In the genomic region with DNA sequence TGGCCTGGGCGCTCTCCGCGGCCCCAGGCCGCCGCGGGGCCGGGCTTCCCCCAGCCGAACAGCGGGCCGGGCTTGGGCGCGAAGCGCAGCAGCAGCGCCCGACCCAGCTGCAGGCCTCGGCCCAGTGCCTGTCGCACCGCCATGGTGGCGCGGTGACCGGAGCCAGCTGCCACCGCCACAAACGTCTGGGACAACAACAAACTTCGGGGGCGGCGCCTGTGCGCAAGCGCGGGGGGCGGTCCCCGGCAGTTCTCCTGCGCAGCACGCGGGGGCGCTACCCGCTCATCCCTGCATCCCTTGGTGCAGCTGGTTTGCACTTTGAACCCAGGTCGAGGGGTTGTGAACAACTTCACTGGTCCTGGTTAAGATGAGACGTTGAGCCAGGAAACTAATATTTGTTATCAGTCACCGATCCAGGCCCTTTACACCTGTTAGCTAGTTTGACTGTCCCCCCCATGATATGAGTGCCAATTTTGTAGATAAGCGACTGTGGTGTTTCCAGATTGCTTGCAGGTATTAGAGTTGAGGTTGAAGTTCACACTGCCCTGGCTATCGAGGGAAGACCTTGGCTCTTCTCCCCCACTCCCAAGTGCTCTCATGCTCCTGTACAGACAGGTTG, we compare ENCODE assay signal across 8 mouse cellular contexts. TPM values are rescaled to one million over a fixed set of nuclear protein-coding genes. Genes with fewer than 3 reads are reported as not detected.
DNase-seq lines count a peak whose midpoint lies in the region; ATAC-seq and TF ChIP-seq lines count a peak whose summit lies in the region.

A gene (minus strand): TSS at position 231 of the 619 bp plus-strand sequence.

- no peaks in the 10 kb centered on the region for H3K27me3 ChIP-seq in MEL (ENCODE audit: control insufficient read depth in 1 of 2, insufficient read depth in 2 of 2, low read length in 2 of 2)
- H3K27me3 ChIP-seq in cerebellum, adult 2 months (ENCODE audit: control insufficient read depth, insufficient read depth, low read length): no peaks in the 10 kb centered on the region
- H3K27me3 ChIP-seq in lung, embryonic 14.5 days (ENCODE audit: insufficient read depth, low read length): no peaks in the 10 kb centered on the region

- peak within 1 kb of the TSS; percentile 45 for H3K27ac ChIP-seq in MEL (ENCODE audit: control insufficient read depth, low read depth, low read length)
- peak within 1 kb of the TSS; percentile 79 for H3K27ac ChIP-seq in cerebellum, adult 2 months (ENCODE audit: insufficient read depth, low read length)
- H3K27ac ChIP-seq in lung, embryonic 14.5 days (ENCODE audit: low read depth): peak within 1 kb of the TSS; percentile 97

- H3K36me3 ChIP-seq in MEL (ENCODE audit: control insufficient read depth in 1 of 2, insufficient read depth in 2 of 2, low read length in 2 of 2): 0 out of 4 replicates have a peak, but pooled peaks cover 0 to 2% of the 10 kb centered on the region in 2 experiments
- H3K36me3 ChIP-seq in lung, embryonic 14.5 days (ENCODE audit: insufficient read depth): no peaks in the 10 kb centered on the region

- peak within 1 kb of the TSS; percentile 90 to 92 for H3K4me3 ChIP-seq in MEL (ENCODE audit: control insufficient read depth in 1 of 2, insufficient read depth in 1 of 2, low read depth in 2 of 2, low read length in 2 of 2)
- peak within 1 kb of the TSS; percentile 68 for H3K4me3 ChIP-seq in cerebellum, adult 2 months (replicated peaks; ENCODE audit: insufficient read depth, low read depth, low read length)
- peak within 1 kb of the TSS; percentile 83 for H3K4me3 ChIP-seq in lung, embryonic 14.5 days (ENCODE audit: low read depth, low read length)

- H3K9me3 ChIP-seq in MEL (replicated peaks; ENCODE audit: insufficient read depth, low read length): no peaks in the 10 kb centered on the region
- H3K9me3 ChIP-seq in lung, embryonic 14.5 days (ENCODE audit: low read depth, low read length): no peaks in the 10 kb centered on the region

- peak; percentile 76 for ATAC-seq in lung, embryonic 14.5 days (ENCODE audit: insufficient read depth)
- ATAC-seq in neutrophil, adult 5-6 weeks (ENCODE audit: extremely low read depth, insufficient number of reproducible peaks, low FRiP score, poor library complexity, severe bottlenecking): peak; percentile 60

- DNase-seq in MEL (ENCODE audit: low read depth, low spot score): peak; percentile 90
- DNase-seq in cerebellum, adult 2 months: peak; percentile 90 to 94
- peak; percentile 80 for DNase-seq in forelimb bud, embryonic 11.5 days (ENCODE audit: low read depth, low spot score)
- DNase-seq in heart, postnatal 4 days: peak; percentile 95
- peak; percentile 84 to 93 for DNase-seq in layer of hippocampus, adult 8-10 months (ENCODE audit: low spot score in 2 of 2)
- peak; percentile 92 for DNase-seq in lung, embryonic 14.5 days
- DNase-seq in testis, postnatal 14 days (ENCODE audit: low spot score): peak; percentile 88

- peak within 1 kb of the TSS; percentile 90 for H3K9ac ChIP-seq in MEL (ENCODE audit: control insufficient read depth, low read depth, low read length, poor library complexity, severe bottlenecking)
- peak within 1 kb of the TSS; percentile 89 for H3K9ac ChIP-seq in lung, embryonic 14.5 days

- 2% methylated on average over 41 of the region's 41 CpGs for WGBS in cerebellum, adult 2 months
- 3% methylated on average over 41 of the region's 41 CpGs for WGBS in lung, embryonic 14.5 days

- no peak for TF ChIP-seq EP300 in MEL (IDR thresholded peaks at IDR 0.05; ENCODE audit: low read depth in 1 of 2, low read length in 2 of 2)

- peak in 1 of 2 experiments; percentile 63; a peak in 3 of 4 replicates for TF ChIP-seq POLR2A in MEL (IDR thresholded peaks at IDR 0.05; ENCODE audit: control insufficient read depth in 1 of 2, insufficient read depth in 1 of 2, low read depth in 1 of 2, low read length in 2 of 2, poor library complexity in 1 of 2)
- peak; percentile 59; the same call in 1 of the 2 replicates for TF ChIP-seq POLR2A in cerebellum, adult 2 months (IDR thresholded peaks at IDR 0.05; ENCODE audit: borderline replicate concordance, insufficient read depth, low read length)

- peaks cover 3% of the 10 kb centered on the region; the same call in 1 of the 2 replicates for H3K79me2 ChIP-seq in MEL (ENCODE audit: control insufficient read depth, insufficient read depth, low read length, poor library complexity)

- TF ChIP-seq CTCF in MEL (IDR thresholded peaks at IDR 0.05 in 2 of 3, conservative IDR thresholded peaks at IDR 0.05 in 1 of 3; ENCODE audit: control insufficient read depth in 1 of 3, insufficient read depth in 1 of 3, low read depth in 2 of 3, low read length in 3 of 3, poor library complexity in 1 of 3, severe bottlenecking in 1 of 3): peak; percentile 88 to 95 (median 91)
- peak; percentile 94 for TF ChIP-seq CTCF in cerebellum, adult 2 months (IDR thresholded peaks at IDR 0.05; ENCODE audit: borderline replicate concordance, insufficient read depth, low read depth, low read length)
- peak; percentile 82 for TF ChIP-seq CTCF in lung, embryonic 14.5 days (IDR thresholded peaks at IDR 0.05; ENCODE audit: low read depth)

- peaks cover 0 to 4% of the 10 kb centered on the region in 2 experiments; a peak in 1 of 4 replicates for H3K4me1 ChIP-seq in MEL (ENCODE audit: control insufficient read depth in 1 of 2, insufficient read depth in 2 of 2, low read length in 2 of 2)
- H3K4me1 ChIP-seq in cerebellum, adult 2 months (ENCODE audit: control insufficient read depth, insufficient read depth, low read length): peaks cover 7% of the 10 kb centered on the region
- H3K4me1 ChIP-seq in lung, embryonic 14.5 days (ENCODE audit: insufficient read depth): no peaks in the 10 kb centered on the region

- peak; percentile 87 for TF ChIP-seq RAD21 in MEL (IDR thresholded peaks at IDR 0.05; ENCODE audit: low read depth, low read length)

- peak within 1 kb of the TSS; percentile 68 for H3K4me2 ChIP-seq in lung, embryonic 14.5 days

TF ChIP-seq in MEL, 35 proteins besides CTCF, POLR2A, EP300 and RAD21:
- TF ChIP-seq GABPA (IDR thresholded peaks at IDR 0.05; ENCODE audit: low read depth, low read length) (no peak), MYB (IDR thresholded peaks at IDR 0.05; ENCODE audit: low read depth, low read length) (no peak), SMC3 (IDR thresholded peaks at IDR 0.05; ENCODE audit: low read depth, low read length) (peak; percentile 78), ZC3H11A (IDR thresholded peaks at IDR 0.05; ENCODE audit: low read depth, low read length) (peak; percentile 80), MEF2A (IDR thresholded peaks at IDR 0.05; ENCODE audit: extremely low read depth, insufficient replicate concordance, low read depth, low read length, poor library complexity, severe bottlenecking) (no peak), JUND (IDR thresholded peaks at IDR 0.05; ENCODE audit: low read depth, low read length) (no peak), USF1 (IDR thresholded peaks at IDR 0.05; ENCODE audit: low read depth, low read length) (no peak), ELF1 (IDR thresholded peaks at IDR 0.05; ENCODE audit: low read depth, low read length) (no peak), MAX (IDR thresholded peaks at IDR 0.05; ENCODE audit: low read length) (0 out of 2 replicates have a peak, but pooled peaks have one; percentile 33), MYC (IDR thresholded peaks at IDR 0.05; ENCODE audit: low read depth, low read length) (no peak), ETS1 (IDR thresholded peaks at IDR 0.05; ENCODE audit: low read depth, low read length) (0 out of 2 replicates have a peak, but pooled peaks have one; percentile 21), ZNF384 (IDR thresholded peaks at IDR 0.05; ENCODE audit: low read depth, low read length) (no peak), HCFC1 (IDR thresholded peaks at IDR 0.05; ENCODE audit: low read depth, low read length) (peak; percentile 51; the same call in 1 of the 2 replicates), TAL1 (IDR thresholded peaks at IDR 0.05; ENCODE audit: low read length) (no peak), GATA1 (IDR thresholded peaks at IDR 0.05; ENCODE audit: low read depth, low read length) (peak; percentile 32; the same call in 1 of the 2 replicates), TCF12 (IDR thresholded peaks at IDR 0.05; ENCODE audit: low read depth, low read length) (peak; percentile 40; the same call in 1 of the 2 replicates), KAT2A (conservative IDR thresholded peaks at IDR 0.05; ENCODE audit: low read depth, low read length) (no peak), MAZ (IDR thresholded peaks at IDR 0.05; ENCODE audit: low read depth, low read length) (0 out of 2 replicates have a peak, but pooled peaks have one; percentile 54), MAFK (IDR thresholded peaks at IDR 0.05; ENCODE audit: borderline replicate concordance, low read depth, low read length) (no peak), MXI1 (IDR thresholded peaks at IDR 0.05; ENCODE audit: low read depth, low read length) (peak; percentile 64; the same call in 1 of the 2 replicates), NELFE (IDR thresholded peaks at IDR 0.05; ENCODE audit: low read depth, low read length) (peak; percentile 40), RCOR1 (IDR thresholded peaks at IDR 0.05; ENCODE audit: low read depth, low read length) (no peak), SIN3A (IDR thresholded peaks at IDR 0.05; ENCODE audit: low read length) (peak; percentile 72), NRF1 (IDR thresholded peaks at IDR 0.05; ENCODE audit: insufficient read depth, low read depth, low read length, poor library complexity, severe bottlenecking) (peak; percentile 94), UBTF (IDR thresholded peaks at IDR 0.05; ENCODE audit: borderline replicate concordance, insufficient read depth, low read depth, low read length) (no peak), POLR2AphosphoS5 (IDR thresholded peaks at IDR 0.05; ENCODE audit: borderline replicate concordance, low read depth, low read length) (no peak)
TF ChIP-seq in MEL: peak in this region for 12.

RNA-seq across cellular contexts. Expression of the gene that starts here (rescaled TPM):
- 14.0 and 21.2 TPM in 2 replicates for total RNA-seq in MEL (2012; rRNA removed)
- polyA plus RNA-seq in MEL (2012; ENCODE audit: insufficient read depth in 1 of 2, insufficient read length in 2 of 2, low read depth in 1 of 2, low replicate concordance in 2 of 2, missing spikeins in 1 of 2): 10 to 100 TPM in 1 of 2 experiments, not detected in 1; 22.1 TPM
- polyA plus RNA-seq in cerebellum, adult 2 months (2012; rRNA removed): 404 and 437 TPM in 2 replicates
- total RNA-seq in heart, postnatal 4 days (2021): 100 to 1,000 TPM; 163 to 177 TPM
- total RNA-seq in layer of hippocampus, adult 8-10 months (2022): 100 to 1,000 TPM; 264 to 292 (median 274) TPM
- 22.2 and 25.1 TPM in 2 replicates for polyA plus RNA-seq in lung, embryonic 14.5 days (2014; fragmentation: Nextera tagmentation; extraction: Ambion mirVana)
- 68.0 and 75.8 TPM in 2 replicates for total RNA-seq in neutrophil, adult 5-6 weeks (2017)

Comparison
In these comparisons a context has a peak if more than half of its experiments do, and no peak if none do; other contexts are left out.
1. Peak in every context shown above with its lines: DNase-seq, ATAC-seq, H3K4me3 ChIP-seq and H3K27ac ChIP-seq.
2. RNA of the gene that starts here (polyA plus RNA-seq): 404 to 437 TPM in cerebellum, adult 2 months; 22.2 to 25.1 TPM in lung, embryonic 14.5 days and 22.1 TPM in MEL; every median in the first group is over 10 times any median in the second.
3. H3K27ac ChIP-seq: peak in every context shown above with its lines; median percentile 97 in lung, embryonic 14.5 days; 79 in cerebellum, adult 2 months; 45 in MEL.